Mouse (Mus musculus): ENCODE results near the gene Smyd1. TPM values are rescaled to one million over a fixed set of nuclear protein-coding genes. Genes with fewer than 3 reads are reported as not detected.

Gene Smyd1
- polyA plus RNA-seq, 1 experiment from 2014 or later, result 0.43 TPM

DNA sequence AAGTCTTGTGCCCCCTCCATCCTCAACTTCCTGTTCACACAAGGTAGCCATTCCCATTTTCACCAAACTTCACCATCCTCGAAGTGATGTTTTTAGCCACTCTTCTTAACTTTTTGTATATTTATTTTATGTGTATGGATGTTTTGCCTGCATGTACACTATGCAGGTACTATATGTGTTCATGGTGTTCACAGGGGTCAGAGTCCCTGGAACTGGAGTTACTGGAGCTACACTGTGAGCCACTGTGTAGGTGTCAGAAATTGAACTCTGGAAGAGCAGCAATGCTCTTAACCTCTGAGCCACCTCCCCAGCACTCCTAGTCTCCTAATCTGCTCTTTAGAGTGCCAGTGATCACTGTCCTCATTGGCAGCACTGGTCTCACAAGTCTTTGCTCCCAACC, 73.6 kb downstream of the Smyd1 start:
- H3K27ac ChIP-seq, result no peak overlapping the region
- H3K9me3 ChIP-seq, result no peaks in the 10 kb centered on the region
- no peaks in the 10 kb centered on the region for H3K27me3 ChIP-seq
- 92% methylated on average over 1 of the region's 1 CpGs for WGBS
- no peak overlapping the region for H3K4me3 ChIP-seq
- no peaks in the 10 kb centered on the region for H3K4me1 ChIP-seq (replicated peaks)
- H3K9ac ChIP-seq, result no peak overlapping the region
- no peak for ATAC-seq (ENCODE audit: low FRiP score)
- no peak overlapping the region for H3K4me2 ChIP-seq
- no peaks in the 10 kb centered on the region for H3K36me3 ChIP-seq

DNA sequence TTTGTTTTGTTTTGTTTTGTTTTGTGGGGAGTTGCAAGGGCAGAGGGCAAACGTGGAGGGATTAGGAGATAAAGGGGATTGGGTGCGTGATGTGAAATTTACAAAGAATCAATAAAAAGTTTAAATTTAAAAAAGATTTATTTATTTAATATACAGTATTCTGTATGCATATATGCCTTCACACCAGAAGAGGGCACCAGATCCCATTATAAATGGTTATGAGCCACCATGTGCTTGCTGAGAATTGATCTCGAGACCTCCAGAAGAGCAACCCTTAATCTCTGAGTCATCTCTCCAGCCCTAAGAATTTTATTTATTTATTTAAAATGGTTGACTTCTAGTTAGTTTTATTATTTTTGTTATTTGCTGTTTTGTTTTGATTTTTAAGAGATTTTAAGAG, 78.8 kb downstream of the Smyd1 start:
- Histone ChIP-seq H3K27me3 (no peaks in the 10 kb centered on the region), H3K4me2 (no peak overlapping the region), H3K9me3 (no peaks in the 10 kb centered on the region), H3K4me3 (no peak overlapping the region), H3K27ac (no peak overlapping the region), H3K9ac (no peak overlapping the region), H3K36me3 (no peaks in the 10 kb centered on the region), H3K4me1 (replicated peaks) (no peaks in the 10 kb centered on the region)
- no peak for ATAC-seq (ENCODE audit: low FRiP score)
- 87% methylated on average over 3 of the region's 3 CpGs for WGBS

DNA sequence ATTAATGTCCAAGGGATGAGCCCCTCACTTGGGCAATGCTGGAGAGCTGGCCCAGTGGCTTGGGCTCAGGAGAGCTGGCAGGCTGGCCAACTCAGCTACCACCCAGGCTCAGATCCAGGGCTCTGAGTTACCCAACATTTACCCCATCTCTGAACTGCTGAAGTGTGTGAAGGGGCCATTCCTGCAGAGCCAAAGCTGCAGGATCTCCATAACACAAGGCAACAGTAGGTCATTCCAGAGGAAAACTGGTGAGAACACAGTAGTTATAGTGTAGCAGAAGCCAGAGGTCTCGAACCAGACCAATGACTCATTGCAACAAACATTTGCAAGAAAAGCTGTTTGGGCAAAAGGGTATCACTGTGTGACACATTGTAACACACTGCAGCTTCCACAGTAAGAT, 79.2 kb downstream of the Smyd1 start:
- no peak for ATAC-seq (ENCODE audit: low FRiP score)
- H3K9ac ChIP-seq, result no peak overlapping the region
- H3K27ac ChIP-seq, result no peak overlapping the region
- no peaks in the 10 kb centered on the region for H3K4me1 ChIP-seq (replicated peaks)
- no peaks in the 10 kb centered on the region for H3K9me3 ChIP-seq
- 86% methylated on average over 1 of the region's 1 CpGs for WGBS
- H3K36me3 ChIP-seq, result no peaks in the 10 kb centered on the region
- H3K4me2 ChIP-seq, result no peak overlapping the region
- H3K4me3 ChIP-seq, result no peak overlapping the region
- no peaks in the 10 kb centered on the region for H3K27me3 ChIP-seq

DNA sequence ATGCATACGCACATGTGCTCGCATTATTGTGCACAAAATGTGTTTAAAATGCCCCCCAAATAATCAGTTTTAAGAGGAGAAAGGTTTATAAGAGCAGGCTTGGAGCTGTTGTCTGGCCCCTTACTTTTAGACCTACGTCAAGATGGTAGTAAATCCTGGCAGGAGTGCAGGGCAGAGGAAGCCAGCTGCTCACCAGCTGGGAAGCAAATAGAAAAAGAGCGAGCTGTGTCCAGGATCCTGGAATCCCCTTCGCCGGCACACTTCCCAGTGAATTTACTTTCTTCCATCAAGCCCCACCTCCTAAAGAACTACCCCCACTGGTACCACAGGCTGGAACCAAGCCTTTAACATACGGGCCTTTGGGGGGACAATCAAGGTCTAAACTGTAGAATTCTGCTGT, 81.2 kb downstream of the Smyd1 start:
- no peak overlapping the region for H3K4me3 ChIP-seq
- H3K4me1 ChIP-seq (replicated peaks), result no peaks in the 10 kb centered on the region
- no peaks in the 10 kb centered on the region for H3K36me3 ChIP-seq
- H3K9me3 ChIP-seq, result no peaks in the 10 kb centered on the region
- no peaks in the 10 kb centered on the region for H3K27me3 ChIP-seq
- WGBS, result 90% methylated on average over 7 of the region's 7 CpGs
- ATAC-seq (ENCODE audit: low FRiP score), result no peak
- H3K27ac ChIP-seq, result no peak overlapping the region
- no peak overlapping the region for H3K4me2 ChIP-seq
- no peak overlapping the region for H3K9ac ChIP-seq

DNA sequence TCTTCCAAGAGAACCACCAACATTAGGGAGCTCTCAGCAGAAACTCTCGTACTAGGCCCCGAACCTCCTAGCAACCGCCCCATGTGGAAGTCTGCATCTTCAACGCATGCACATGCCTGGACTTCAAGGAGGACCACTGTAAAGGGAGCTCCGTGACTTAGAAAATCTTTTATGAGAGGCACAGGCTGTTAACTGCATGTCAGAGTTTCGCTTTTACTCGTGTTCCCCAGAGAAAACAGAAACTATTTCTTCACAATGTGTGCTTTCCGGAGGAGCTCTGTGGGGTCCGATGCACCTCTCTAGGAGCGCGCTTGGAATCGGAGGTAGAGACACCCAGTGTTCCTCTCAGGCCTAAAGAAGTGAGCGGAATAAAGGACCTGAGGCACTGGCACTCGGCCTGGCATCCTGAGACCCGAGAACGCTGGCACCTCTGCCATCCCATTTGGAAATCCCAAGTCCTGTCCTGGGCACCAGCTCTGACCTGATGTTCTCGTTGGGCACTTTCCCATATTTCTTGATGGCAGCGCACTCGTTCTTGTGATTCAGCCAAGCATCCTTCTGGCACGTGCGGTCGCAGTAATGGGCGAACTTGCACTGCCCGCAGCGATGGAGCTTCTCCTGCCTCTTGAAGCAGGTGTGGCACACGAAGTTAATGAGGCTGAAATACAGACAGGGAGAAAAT, 82.8 kb downstream of the Smyd1 start:
- no peak overlapping the region for H3K9ac ChIP-seq
- no peaks in the 10 kb centered on the region for H3K4me1 ChIP-seq (replicated peaks)
- H3K9me3 ChIP-seq, result no peaks in the 10 kb centered on the region
- 89% methylated on average over 26 of the region's 26 CpGs for WGBS
- no peak overlapping the region for H3K27ac ChIP-seq
- no peak overlapping the region for H3K4me2 ChIP-seq
- H3K4me3 ChIP-seq, result no peak overlapping the region
- H3K27me3 ChIP-seq, result no peaks in the 10 kb centered on the region
- H3K36me3 ChIP-seq, result no peaks in the 10 kb centered on the region
- ATAC-seq (ENCODE audit: low FRiP score), result no peak

DNA sequence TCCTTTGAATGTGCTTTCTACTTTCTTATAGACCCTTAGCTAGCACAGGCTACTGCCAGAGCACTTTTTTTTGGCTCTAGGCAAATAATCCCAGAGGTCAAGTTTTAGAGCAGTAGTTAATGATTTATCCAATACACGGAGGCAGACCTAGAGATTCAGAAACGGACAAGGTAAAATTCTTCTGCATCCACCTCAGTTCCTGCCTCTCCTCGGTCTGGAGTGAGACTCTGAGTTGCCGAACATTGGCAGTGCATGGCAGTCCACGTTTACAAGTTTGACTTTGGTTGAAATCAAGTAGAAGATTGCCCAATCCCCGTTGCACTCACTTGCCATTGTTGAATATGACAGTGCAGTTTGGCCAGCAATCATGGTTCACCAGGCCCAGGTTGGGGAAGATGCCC, 85.0 kb downstream of the Smyd1 start:
- H3K4me2 ChIP-seq, result no peak overlapping the region
- 92% methylated on average over 6 of the region's 6 CpGs for WGBS
- H3K36me3 ChIP-seq, result no peaks in the 10 kb centered on the region
- H3K27ac ChIP-seq, result no peak overlapping the region
- H3K9ac ChIP-seq, result no peak overlapping the region
- ATAC-seq (ENCODE audit: low FRiP score), result no peak
- no peaks in the 10 kb centered on the region for H3K9me3 ChIP-seq
- H3K27me3 ChIP-seq, result no peaks in the 10 kb centered on the region
- no peak overlapping the region for H3K4me3 ChIP-seq
- H3K4me1 ChIP-seq (replicated peaks), result no peaks in the 10 kb centered on the region

DNA sequence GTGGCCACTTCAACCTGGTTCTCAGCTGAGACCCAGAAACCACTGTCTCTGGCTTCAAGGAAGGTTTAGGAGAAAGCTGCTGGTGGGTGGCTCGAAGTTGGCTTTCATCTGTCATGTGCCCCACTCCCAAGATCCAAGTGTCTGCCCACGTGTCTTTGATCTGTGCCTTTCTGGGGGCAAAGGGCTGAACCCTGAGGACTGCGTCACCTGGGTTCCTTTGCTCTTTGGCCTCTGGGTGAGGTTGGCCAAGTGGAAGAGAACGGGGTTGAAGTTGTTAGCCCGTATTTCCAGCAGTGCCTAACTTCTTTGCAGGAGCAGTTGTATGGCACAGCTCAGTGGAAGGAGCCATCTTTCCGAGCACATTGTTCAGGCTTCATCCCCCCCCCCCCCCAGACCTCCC, 85.5 kb downstream of the Smyd1 start:
- WGBS, result 81% methylated on average over 6 of the region's 6 CpGs

DNA sequence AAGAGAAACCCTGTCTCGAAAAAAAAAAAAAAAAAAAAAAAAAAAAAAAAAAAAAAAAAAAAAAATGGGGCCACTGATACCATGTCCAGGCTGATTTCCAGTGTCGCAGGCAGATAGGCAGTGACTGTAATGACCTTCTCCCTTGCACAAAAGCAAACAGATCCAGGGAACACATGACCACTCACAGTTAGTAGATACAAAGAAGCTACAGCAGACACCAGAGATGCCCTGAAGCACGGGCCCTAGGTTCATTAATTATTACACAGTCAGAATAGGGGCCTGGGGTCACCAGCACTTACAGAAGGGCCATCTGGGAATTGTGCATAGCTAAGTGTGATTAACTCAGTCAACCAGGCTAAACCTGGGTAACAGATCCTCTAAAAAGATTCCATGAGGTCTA, 86.1 kb downstream of the Smyd1 start:
- Histone ChIP-seq H3K36me3 (no peaks in the 10 kb centered on the region), H3K9ac (no peak overlapping the region), H3K4me2 (no peak overlapping the region), H3K27ac (no peak overlapping the region), H3K9me3 (no peaks in the 10 kb centered on the region), H3K27me3 (no peaks in the 10 kb centered on the region), H3K4me3 (no peak overlapping the region), H3K4me1 (replicated peaks) (no peaks in the 10 kb centered on the region)
- WGBS, result 61% methylated on average over 3 of the region's 3 CpGs
- no peak for ATAC-seq (ENCODE audit: low FRiP score)

More for the DNA sequence above, 85.5 kb downstream of the Smyd1 start:
- H3K9ac ChIP-seq, result no peak overlapping the region
- H3K9me3 ChIP-seq, result no peaks in the 10 kb centered on the region
- H3K4me3 ChIP-seq, result no peak overlapping the region
- H3K4me2 ChIP-seq, result no peak overlapping the region
- no peaks in the 10 kb centered on the region for H3K27me3 ChIP-seq
- no peaks in the 10 kb centered on the region for H3K36me3 ChIP-seq
- ATAC-seq (ENCODE audit: low FRiP score), result no peak
- no peaks in the 10 kb centered on the region for H3K4me1 ChIP-seq (replicated peaks)
- H3K27ac ChIP-seq, result no peak overlapping the region

DNA sequence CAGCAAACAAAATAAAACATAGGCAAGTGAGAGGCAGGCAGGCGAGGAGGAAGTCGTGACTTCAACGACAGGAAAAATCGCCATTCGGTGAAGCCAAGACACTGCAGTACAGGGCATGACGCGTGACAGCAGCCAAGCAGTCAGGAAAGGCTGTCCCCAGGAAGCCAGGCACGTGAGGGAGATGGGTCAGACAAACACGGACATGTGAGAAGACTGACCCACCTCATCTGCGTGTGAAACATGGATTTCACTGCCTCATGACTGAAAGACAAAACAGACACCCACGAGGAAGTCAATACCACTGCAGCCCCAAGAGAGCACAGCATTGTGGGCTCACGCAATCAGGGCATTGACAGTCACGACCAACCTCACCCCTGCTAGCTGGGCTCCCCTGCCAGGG, 86.9 kb downstream of the Smyd1 start:
- WGBS, result 80% methylated on average over 13 of the region's 13 CpGs
- H3K27me3 ChIP-seq, result no peaks in the 10 kb centered on the region
- H3K36me3 ChIP-seq, result no peaks in the 10 kb centered on the region

DNA sequence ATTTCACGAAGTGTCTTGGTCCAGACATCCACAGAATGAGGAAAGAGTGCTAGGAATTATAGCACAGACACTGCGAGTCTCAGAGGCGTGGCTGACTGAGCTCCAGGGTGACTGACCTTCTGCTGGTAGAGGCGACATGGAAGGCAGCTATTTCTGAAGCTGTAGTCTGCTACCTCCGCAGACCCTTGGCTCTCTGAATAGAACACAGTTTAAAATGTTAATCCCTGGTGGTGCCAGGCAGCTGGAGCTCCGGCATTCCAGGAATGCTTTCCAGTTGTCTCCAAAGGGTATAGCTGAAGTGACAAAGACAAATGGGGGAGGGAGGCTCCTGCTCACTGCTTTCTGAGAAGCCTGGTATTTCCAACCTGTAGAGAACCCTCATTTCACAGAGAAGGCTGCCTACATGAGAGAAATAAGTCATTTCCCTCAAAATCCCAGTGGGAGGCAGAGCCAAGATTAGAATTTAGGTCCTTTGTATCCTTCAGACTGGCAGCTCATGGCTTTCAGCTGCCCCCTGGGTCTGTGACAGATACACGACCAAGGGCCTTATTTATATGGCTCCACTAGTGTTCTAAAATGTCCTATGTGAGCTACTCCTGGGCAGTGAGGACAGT, 94.8 kb downstream of the Smyd1 start:
- Histone ChIP-seq H3K27ac (no peak overlapping the region), H3K36me3 (no peaks in the 10 kb centered on the region), H3K27me3 (no peaks in the 10 kb centered on the region), H3K9ac (no peak overlapping the region), H3K4me1 (replicated peaks) (peaks cover 9% of the 10 kb centered on the region), H3K4me3 (no peak overlapping the region), H3K4me2 (no peak overlapping the region), H3K9me3 (no peaks in the 10 kb centered on the region)
- ATAC-seq (ENCODE audit: low FRiP score), result no peak
- 2% methylated on average over 7 of the region's 7 CpGs for WGBS

More for the DNA sequence above, 86.9 kb downstream of the Smyd1 start:
- no peak overlapping the region for H3K9ac ChIP-seq
- H3K4me3 ChIP-seq, result no peak overlapping the region
- ATAC-seq (ENCODE audit: low FRiP score), result no peak
- H3K4me2 ChIP-seq, result no peak overlapping the region
- H3K27ac ChIP-seq, result no peak overlapping the region
- H3K4me1 ChIP-seq (replicated peaks), result no peaks in the 10 kb centered on the region
- no peaks in the 10 kb centered on the region for H3K9me3 ChIP-seq

DNA sequence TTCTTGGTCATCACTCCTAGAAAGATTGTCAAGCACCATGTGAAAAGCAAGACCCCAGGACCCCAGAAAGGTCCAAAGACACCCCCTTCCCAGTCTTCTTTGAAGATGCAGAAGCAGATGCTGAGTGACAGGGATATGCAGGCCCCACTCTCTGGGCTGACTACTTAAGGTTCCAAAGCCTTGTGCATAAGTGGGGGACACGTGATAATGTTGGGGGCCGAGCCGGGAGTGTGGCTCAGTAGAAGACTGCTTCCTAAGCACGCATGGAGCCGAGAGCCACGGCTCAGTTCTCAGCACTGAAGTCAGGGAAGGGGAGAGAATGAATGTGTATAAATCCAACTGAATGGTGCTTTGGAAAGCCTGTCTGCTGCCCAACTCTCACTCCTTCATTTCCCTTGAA, 95.5 kb downstream of the Smyd1 start:
- Histone ChIP-seq H3K4me3 (no peak overlapping the region), H3K9me3 (no peaks in the 10 kb centered on the region), H3K27ac (no peak overlapping the region), H3K4me2 (no peak overlapping the region), H3K27me3 (no peaks in the 10 kb centered on the region), H3K36me3 (no peaks in the 10 kb centered on the region), H3K9ac (no peak overlapping the region; the same call in 1 of the 2 replicates), H3K4me1 (replicated peaks) (peaks cover 9% of the 10 kb centered on the region)
- 27% methylated on average over 6 of the region's 6 CpGs for WGBS
- ATAC-seq (ENCODE audit: low FRiP score), result no peak

DNA sequence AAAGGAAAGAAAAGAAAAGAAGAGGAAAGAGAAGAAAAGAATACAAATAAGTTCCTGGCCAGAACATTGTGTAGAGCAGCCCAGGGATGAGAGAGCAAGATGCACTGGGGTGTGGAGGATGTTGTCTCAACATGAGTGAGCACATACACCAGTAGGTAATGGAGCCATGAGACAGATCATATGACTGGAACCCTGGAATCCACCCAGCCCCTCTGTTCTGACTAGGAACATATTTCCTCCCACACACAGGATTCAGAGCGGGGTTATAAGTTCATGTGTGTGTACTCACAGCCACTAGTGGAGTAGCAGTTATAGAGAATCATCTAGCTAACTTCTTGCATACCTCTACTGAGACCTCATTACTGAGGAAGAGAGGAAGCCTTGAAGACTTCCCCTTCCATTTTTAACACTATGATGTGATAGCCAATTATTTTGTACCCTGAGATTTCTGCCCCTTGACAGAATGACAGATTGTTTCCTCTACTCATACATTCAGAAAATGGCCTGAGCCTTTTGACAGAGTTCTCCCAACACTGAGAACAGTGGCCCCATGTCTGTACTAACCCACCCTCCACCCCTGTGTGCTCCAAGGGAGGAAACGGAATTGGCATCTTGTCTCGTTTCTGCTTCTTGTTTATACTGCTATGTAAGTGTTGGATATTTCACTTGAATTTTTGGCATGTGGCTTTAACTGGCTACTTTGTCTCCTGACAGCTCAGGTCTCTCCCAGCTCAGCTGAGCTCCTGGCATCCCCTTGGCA, 97.7 kb downstream of the Smyd1 start:
- H3K36me3 ChIP-seq, result no peaks in the 10 kb centered on the region
- ATAC-seq (ENCODE audit: low FRiP score), result no peak
- no peak overlapping the region for H3K4me2 ChIP-seq
- 86% methylated on average over 3 of the region's 3 CpGs for WGBS
- no peak overlapping the region for H3K4me3 ChIP-seq
- H3K27me3 ChIP-seq, result no peaks in the 10 kb centered on the region
- H3K4me1 ChIP-seq (replicated peaks), result peaks cover 9% of the 10 kb centered on the region
- H3K9ac ChIP-seq, result no peak overlapping the region
- H3K9me3 ChIP-seq, result no peaks in the 10 kb centered on the region
- no peak overlapping the region for H3K27ac ChIP-seq

DNA sequence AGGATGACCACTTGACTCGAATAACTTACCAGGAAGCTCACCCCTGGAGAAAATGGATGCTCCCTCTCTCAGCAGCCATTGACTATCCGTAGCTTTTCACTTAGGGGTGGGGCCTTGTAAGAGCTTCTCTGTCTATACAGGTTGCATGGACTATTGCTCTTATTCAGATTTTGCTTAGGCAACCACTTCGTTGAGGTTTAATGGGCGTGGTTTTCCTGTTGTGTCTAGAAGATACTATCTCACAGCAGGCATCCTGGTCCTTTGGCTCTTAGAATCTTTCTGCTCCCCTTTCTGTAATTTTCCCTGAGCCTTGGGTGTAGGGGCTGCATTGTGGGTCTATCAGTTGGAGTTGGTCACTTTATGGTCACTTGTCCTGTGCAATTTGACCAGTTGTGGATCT, 100.5 kb downstream of the Smyd1 start:
- Histone ChIP-seq H3K36me3 (no peaks in the 10 kb centered on the region), H3K4me1 (replicated peaks) (no peaks in the 10 kb centered on the region), H3K27me3 (no peaks in the 10 kb centered on the region), H3K9me3 (no peaks in the 10 kb centered on the region), H3K27ac (no peak overlapping the region), H3K9ac (no peak overlapping the region), H3K4me3 (no peak overlapping the region), H3K4me2 (no peak overlapping the region)
- WGBS, result 90% methylated on average over 4 of the region's 4 CpGs
- no peak for ATAC-seq (ENCODE audit: low FRiP score)
